Mouse (Mus musculus) testis, adult 2 months (tissue): ENCODE data around the gene Tas2r106.

Experiments
- CTCF ChIP-seq: fragments of 200-500 bp; IDR thresholded peaks from 2 replicates; pipeline ENCODE4 v1.5.1; 2012; ENCODE audit warnings: low read depth, mild to moderate bottlenecking, inconsistent platforms, low read length, moderate library complexity; ENCODE audit not compliant: control insufficient read depth, insufficient read depth, insufficient replicate concordance
- POLR2A ChIP-seq: fragments of 200-500 bp; IDR thresholded peaks from 2 replicates; pipeline ENCODE4 v1.6.1; 2012; ENCODE audit warnings: low read depth, mild to moderate bottlenecking, inconsistent platforms, low read length, moderate library complexity; ENCODE audit not compliant: control insufficient read depth

GRCm38 (mm10) chr6:131689963-131690362 lies 11.3 kb upstream of the Tas2r106 start, which contains the start of gene Tas2r114:
- no peak for TF ChIP-seq CTCF
- no peak for TF ChIP-seq POLR2A
